Mouse (Mus musculus): Measurements from ENCODE around the gene Hist1h2ai. TPM values are rescaled to one million over a fixed set of nuclear protein-coding genes. Genes with fewer than 3 reads are reported as not detected.
"Not testable (repeated sequence)": the region's sequence is repeated elsewhere in the genome, so short reads cannot be mapped to it uniquely, and the experiment has no call there.

Gene Hist1h2ai
- polyA plus RNA-seq, 1 experiment from 2014 or later = 17.1 TPM

DNA sequence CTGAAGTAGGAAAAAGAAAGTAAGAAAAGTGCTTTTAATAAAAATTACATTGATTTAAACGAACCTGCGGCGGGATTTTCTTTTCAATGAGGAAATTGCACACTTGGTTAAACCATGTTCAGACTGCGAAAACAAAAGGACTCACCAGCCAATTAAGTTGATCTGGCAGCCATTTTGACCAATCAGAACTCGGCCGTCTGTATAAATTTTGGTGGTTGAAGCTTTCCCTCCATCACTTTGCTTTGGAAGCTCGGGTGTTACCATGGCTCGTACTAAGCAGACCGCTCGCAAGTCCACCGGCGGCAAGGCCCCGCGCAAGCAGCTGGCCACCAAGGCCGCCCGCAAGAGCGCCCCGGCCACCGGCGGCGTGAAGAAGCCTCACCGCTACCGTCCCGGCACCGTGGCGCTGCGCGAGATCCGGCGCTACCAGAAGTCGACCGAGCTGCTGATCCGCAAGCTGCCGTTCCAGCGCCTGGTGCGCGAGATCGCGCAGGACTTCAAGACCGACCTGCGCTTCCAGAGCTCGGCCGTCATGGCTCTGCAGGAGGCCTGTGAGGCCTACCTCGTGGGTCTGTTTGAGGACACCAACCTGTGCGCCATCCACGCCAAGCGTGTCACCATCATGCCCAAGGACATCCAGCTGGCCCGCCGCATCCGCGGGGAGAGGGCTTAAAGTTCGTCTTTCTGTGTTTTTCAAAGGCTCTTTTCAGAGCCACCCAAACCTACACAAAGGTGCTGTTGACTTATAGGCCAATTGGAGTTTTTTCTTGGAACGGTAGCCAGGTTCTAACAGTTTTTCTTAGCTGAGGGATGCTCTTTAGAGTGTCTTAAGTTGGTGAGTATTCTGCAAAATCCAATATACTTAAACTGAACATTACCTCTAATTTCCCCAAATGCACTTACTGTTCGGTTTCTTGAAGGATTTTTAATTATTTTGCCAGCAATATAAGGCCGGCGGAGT is 1.5 kb downstream of the Hist1h2ai start, which contains the start of gene Hist1h3h:
TSS of gene Hist1h3h (plus strand) at position 263 of the 961 bp plus-strand sequence.
- H3K36me3 ChIP-seq, H3K9me3 ChIP-seq, H3K27me3 ChIP-seq: not testable (repeated sequence)
- Histone ChIP-seq H3K4me1 (peaks cover 27% of the 10 kb centered on the region), H3K9ac (peak within 1 kb of the TSS; percentile 47; the same call in 1 of the 2 replicates), H3K27ac (peak within 1 kb of the TSS; percentile 91), H3K4me2 (peak within 1 kb of the TSS; percentile 69), H3K4me3 (peak within 1 kb of the TSS; percentile 44)
- whole genome bisulfite sequencing = under 1% methylated on average over 30 of the region's 56 CpGs
- peak; percentile 42; the same call in 1 of the 2 replicates for ATAC-seq (ENCODE audit: insufficient number of reproducible peaks, low FRiP score, low TSS enrichment, low read depth)

DNA sequence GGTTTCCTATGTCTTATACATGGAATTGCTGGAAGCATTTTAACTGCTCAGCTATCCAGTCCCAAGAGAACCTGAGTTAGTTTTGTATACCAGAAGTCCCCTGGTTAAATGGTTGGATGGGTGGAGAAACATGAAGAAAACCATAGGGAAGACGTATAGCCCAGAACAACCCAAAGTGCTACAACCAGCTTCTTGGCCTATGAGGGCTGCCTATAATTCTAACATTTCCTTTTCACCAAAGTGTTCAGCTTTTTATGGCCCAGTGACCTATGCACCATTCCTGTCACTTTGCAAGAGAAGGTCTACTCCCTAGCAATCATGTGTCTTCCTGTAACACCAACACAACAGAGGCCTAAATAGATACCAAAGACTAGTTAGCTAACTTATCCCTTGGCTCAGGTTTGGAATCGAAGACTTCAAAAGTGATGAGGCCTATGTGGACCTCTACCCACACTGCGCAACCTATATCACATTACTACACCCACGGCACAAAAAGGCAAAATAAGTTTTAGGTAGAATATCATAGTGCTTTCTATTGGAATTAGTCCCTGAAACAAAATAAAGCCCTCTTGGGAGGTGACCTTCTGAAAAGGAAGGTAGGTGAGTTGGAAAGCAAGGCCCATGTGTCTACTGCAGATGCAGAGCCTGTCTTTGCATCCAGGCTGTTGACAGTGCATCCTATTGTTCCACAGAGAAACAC is 2.3 kb downstream of the Hist1h2ai start:
- WGBS = 56% methylated on average over 4 of the region's 4 CpGs

DNA sequence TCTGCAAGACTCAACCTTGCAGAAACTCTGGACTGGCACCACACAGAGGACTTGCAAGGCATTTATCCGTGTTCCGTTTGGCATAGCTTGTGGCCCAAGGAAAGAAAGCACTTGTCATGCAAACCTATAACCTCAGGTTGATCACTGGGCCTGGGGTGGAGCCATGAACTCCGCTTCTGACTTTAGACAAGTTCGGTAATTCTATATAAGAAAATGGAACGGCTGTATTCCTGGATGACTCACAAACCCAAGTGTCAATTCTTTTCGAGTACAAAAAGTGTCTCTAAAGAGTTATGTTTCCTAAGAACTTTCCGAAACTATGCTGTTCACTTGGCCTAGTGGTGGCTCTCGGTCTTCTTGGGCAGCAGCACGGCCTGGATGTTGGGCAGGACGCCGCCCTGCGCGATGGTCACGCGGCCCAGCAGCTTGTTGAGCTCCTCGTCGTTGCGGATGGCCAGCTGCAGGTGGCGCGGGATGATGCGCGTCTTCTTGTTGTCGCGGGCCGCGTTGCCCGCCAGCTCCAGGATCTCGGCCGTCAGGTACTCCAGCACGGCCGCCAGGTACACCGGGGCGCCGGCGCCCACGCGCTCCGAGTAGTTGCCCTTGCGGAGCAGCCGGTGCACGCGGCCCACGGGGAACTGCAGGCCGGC is 5.0 kb downstream of the Hist1h2ai start:
- H3K4me2 ChIP-seq = peak overlapping the region; percentile 52
- not testable (repeated sequence) for H3K27me3 ChIP-seq; H3K9me3 ChIP-seq; H3K36me3 ChIP-seq; ATAC-seq (ENCODE audit: insufficient number of reproducible peaks, low FRiP score, low TSS enrichment, low read depth)
- 2% methylated on average over 21 of the region's 44 CpGs for WGBS
- H3K9ac ChIP-seq = peak overlapping the region; percentile 10; the same call in 1 of the 2 replicates
- peak overlapping the region; percentile 44 for H3K4me3 ChIP-seq
- H3K27ac ChIP-seq = peak overlapping the region; percentile 87
- peaks cover 18% of the 10 kb centered on the region for H3K4me1 ChIP-seq

More for the DNA sequence above, 2.3 kb downstream of the Hist1h2ai start:
- Histone ChIP-seq H3K36me3 (no peaks in the 10 kb centered on the region), H3K9ac (0 out of 2 replicates have a peak overlapping the region, but pooled peaks have one; percentile 29), H3K4me2 (peak overlapping the region; percentile 52), H3K9me3 (no peaks in the 10 kb centered on the region), H3K27ac (peak overlapping the region; percentile 80), H3K27me3 (no peaks in the 10 kb centered on the region), H3K4me1 (peaks cover 27% of the 10 kb centered on the region), H3K4me3 (peak overlapping the region; percentile 44)
- ATAC-seq (ENCODE audit: insufficient number of reproducible peaks, low FRiP score, low TSS enrichment, low read depth) = no peak

DNA sequence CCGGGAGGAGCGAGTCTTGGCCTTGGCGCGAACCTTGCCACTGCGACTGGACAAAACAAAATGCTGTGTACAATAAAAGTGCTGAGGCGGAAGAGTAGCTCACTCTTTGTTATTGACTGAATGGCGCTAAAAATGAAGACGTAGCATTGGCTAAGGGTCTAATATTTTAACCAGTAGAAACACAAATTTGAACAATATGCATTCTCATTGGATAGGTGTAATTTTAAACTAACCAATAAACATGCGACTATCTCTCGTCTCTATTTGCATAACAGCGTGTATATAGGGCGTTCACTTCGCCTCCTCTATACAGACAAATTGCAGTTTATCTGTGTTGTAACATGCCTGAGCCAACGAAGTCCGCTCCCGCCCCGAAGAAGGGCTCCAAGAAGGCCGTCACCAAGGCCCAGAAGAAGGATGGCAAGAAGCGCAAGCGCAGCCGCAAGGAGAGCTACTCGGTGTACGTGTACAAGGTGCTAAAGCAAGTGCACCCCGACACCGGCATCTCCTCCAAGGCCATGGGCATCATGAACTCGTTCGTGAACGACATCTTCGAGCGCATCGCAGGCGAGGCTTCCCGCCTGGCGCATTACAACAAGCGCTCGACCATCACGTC is 5.6 kb downstream of the Hist1h2ai start, which contains the start of gene Hist1h2bm:
TSS of gene Hist1h2bm (plus strand) at position 288 of the 616 bp plus-strand sequence.
- peak within 1 kb of the TSS; percentile 23; the same call in 1 of the 2 replicates for H3K9ac ChIP-seq
- H3K4me2 ChIP-seq = peak within 1 kb of the TSS; percentile 58
- H3K36me3 ChIP-seq, H3K27me3 ChIP-seq, H3K9me3 ChIP-seq: not testable (repeated sequence)
- H3K4me3 ChIP-seq = peak within 1 kb of the TSS; percentile 44
- WGBS = under 1% methylated on average over 37 of the region's 37 CpGs
- H3K4me1 ChIP-seq = peaks cover 17% of the 10 kb centered on the region
- H3K27ac ChIP-seq = peak within 1 kb of the TSS; percentile 87
- peak; percentile 96 for ATAC-seq (ENCODE audit: insufficient number of reproducible peaks, low FRiP score, low TSS enrichment, low read depth)

DNA sequence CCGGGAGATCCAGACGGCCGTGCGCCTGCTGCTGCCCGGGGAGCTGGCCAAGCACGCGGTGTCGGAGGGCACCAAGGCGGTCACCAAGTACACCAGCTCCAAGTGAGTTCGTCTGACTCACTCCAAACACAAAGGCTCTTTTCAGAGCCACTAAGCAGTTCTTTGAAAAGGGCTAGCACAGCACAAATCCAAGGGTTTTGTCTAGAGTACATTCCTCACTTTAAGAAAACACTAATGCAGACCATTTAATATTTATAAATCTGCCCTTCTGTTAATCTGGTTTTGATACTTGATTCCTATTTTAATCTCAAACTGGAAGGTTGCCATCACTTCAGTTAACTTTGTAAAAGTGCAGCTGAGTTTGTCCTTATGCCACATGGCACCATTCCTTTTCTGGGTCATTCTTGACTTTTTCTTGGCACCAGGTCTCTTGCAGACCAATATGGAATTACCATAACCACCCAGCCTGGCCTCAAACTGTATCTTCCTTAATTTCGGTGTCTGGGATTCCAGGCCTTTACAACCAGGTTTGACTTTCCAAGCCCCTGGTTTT is 6.2 kb downstream of the Hist1h2ai start:
- Histone ChIP-seq H3K36me3 (no peaks in the 10 kb centered on the region), H3K4me3 (peak overlapping the region; percentile 44), H3K9me3 (no peaks in the 10 kb centered on the region), H3K4me2 (peak overlapping the region; percentile 58), H3K4me1 (peaks cover 14% of the 10 kb centered on the region), H3K9ac (0 out of 2 replicates have a peak overlapping the region, but pooled peaks have one; percentile 23), H3K27ac (peak overlapping the region; percentile 87), H3K27me3 (no peaks in the 10 kb centered on the region)
- WGBS = 3% methylated on average over 11 of the region's 11 CpGs
- no peak for ATAC-seq (ENCODE audit: insufficient number of reproducible peaks, low FRiP score, low TSS enrichment, low read depth)

DNA sequence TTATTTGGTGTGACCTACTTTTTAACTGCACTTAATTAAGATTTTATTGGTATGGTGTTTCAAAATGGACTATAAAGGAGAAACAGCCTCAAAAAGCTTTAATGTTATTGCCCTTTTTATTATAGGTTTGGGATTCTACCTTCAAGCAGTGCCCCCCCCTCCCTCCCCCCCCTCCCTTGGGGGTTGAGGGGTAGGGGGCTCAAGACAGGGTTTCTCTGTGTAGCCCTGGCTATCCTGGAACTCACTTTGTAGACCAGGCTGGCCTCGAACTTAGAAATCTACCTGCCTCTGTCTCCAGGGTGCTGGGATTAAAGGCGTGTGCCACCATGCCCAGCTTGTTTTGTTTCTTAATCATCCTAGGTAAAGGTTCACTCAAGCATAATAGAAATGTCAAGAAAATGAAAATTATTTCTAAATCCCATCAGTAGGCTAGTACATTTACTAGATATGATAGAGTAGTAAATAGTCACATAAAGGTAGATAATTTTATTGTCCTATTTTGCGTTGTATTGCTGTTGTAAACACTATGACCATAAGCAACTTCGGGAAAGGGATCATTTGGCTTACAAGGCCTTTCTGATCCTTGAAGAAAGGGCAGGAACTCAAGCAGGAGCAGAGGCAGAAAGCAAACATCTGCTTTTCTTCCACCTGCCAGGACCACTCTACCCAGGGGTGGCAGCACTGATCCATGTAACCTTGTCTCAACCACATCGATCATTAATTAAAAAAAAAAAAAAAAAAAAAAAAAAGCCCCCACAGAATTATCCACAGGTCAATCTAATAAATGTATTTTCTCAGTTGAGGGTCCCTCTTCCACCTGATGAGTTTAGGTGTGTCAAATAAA is 7.0 kb downstream of the Hist1h2ai start:
- peaks cover 12% of the 10 kb centered on the region for H3K4me1 ChIP-seq
- H3K36me3 ChIP-seq = no peaks in the 10 kb centered on the region
- H3K4me2 ChIP-seq = no peak overlapping the region
- no peak overlapping the region for H3K4me3 ChIP-seq
- no peak overlapping the region for H3K9ac ChIP-seq
- H3K27ac ChIP-seq = no peak overlapping the region
- H3K9me3 ChIP-seq = no peaks in the 10 kb centered on the region
- ATAC-seq (ENCODE audit: insufficient number of reproducible peaks, low FRiP score, low TSS enrichment, low read depth) = no peak
- H3K27me3 ChIP-seq = no peaks in the 10 kb centered on the region
- 27% methylated on average over 5 of the region's 5 CpGs for WGBS

DNA sequence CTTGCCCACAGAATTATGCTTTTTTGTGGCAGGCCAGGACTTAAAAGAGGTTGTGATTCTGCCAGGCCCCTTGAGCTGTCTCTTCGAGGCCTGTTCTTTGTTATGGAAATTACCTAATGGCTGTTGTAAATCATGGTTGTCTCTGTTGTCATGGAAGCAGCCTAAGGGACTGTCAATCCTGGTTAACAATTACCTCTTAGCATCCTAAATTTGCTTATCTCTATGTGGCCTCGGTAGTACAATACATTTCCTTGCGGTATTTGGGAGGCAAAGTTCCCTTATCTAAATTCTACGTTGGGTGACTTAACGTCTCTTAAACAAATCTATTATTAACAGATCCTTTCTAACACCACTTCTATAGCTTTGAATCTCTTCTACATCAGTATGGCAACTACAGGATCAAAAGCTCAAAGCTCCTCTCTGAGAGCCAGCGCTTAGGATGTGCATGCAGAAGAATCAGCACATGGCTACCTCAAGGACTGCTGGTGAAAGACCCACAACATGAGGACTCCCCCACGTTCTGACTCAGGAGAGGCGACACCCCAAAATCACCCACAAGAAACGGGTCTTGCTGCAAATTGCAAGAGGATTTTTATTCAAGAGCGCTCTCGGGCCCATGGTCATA is 11.8 kb downstream of the Hist1h2ai start:
- WGBS = 32% methylated on average over 11 of the region's 11 CpGs
- H3K4me3 ChIP-seq = no peak overlapping the region
- no peak for ATAC-seq (ENCODE audit: insufficient number of reproducible peaks, low FRiP score, low TSS enrichment, low read depth)
- H3K9me3 ChIP-seq = no peaks in the 10 kb centered on the region
- no peak overlapping the region for H3K9ac ChIP-seq
- H3K4me1 ChIP-seq = no peaks in the 10 kb centered on the region
- H3K27ac ChIP-seq = no peak overlapping the region
- no peaks in the 10 kb centered on the region for H3K27me3 ChIP-seq
- no peak overlapping the region for H3K4me2 ChIP-seq
- H3K36me3 ChIP-seq = no peaks in the 10 kb centered on the region

DNA sequence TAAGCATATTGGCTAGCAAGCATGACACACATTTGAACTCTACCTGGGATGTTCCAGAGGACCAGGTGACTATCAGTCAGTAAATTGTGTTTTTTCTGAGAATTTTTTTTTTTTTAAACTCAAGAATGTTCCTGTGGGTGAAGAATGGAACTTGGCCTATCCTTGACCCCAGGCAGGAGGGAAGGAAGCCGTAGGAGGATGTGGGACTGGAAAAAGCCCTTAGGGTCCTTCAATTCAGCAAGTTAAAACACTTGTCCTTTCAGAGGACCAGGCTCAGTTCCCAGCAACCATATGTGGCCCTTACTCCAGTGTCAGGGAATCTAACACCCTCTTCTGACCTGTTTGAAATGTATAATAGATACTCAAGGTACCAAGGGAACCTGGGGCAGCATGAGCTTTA is 13.3 kb downstream of the Hist1h2ai start:
- Histone ChIP-seq H3K4me2 (no peak overlapping the region), H3K27me3 (no peaks in the 10 kb centered on the region), H3K36me3 (no peaks in the 10 kb centered on the region), H3K9me3 (no peaks in the 10 kb centered on the region), H3K27ac (no peak overlapping the region), H3K4me1 (0 out of 2 replicates have a peak, but pooled peaks cover 2% of the 10 kb centered on the region), H3K4me3 (no peak overlapping the region), H3K9ac (no peak overlapping the region)
- ATAC-seq (ENCODE audit: insufficient number of reproducible peaks, low FRiP score, low TSS enrichment, low read depth) = no peak
- 25% methylated on average over 1 of the region's 1 CpGs for whole genome bisulfite sequencing

DNA sequence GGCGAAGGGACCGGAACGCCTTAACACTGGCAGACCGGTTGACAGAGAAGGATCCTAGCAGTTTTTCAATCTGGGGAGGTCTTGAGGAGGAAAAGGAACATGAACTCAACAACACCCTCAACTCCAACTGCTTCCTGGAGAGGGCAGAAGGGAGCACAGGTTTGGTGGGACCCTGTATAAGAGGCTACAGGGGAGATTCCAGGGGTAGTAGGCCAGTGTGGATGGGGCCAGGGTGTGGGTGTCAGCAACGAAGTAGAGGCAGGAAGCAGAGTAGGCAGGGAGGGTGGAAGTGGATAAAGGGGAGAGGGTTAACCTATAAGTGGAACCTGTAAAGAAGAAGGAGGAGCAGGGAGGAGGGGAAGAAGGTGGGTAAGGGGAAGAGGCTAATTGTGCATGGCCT is 17.2 kb downstream of the Hist1h2ai start:
- H3K9ac ChIP-seq = no peak overlapping the region
- H3K4me2 ChIP-seq = no peak overlapping the region
- H3K27ac ChIP-seq = peak overlapping the region; percentile 96; the same call in 1 of the 2 replicates
- WGBS = 74% methylated on average over 5 of the region's 5 CpGs
- H3K4me1 ChIP-seq = 0 out of 2 replicates have a peak, but pooled peaks cover 2% of the 10 kb centered on the region
- H3K36me3 ChIP-seq = no peaks in the 10 kb centered on the region
- no peak for ATAC-seq (ENCODE audit: insufficient number of reproducible peaks, low FRiP score, low TSS enrichment, low read depth)
- H3K9me3 ChIP-seq = no peaks in the 10 kb centered on the region
- H3K4me3 ChIP-seq = no peak overlapping the region
- no peaks in the 10 kb centered on the region for H3K27me3 ChIP-seq

All from limb, embryonic 15.5 days (tissue).